Mouse (Mus musculus) cerebellum, adult 2 months (tissue): ENCODE results near the gene Sik2.

Experiments
- CTCF ChIP-seq: fragments of 200-500 bp; IDR thresholded peaks from 2 replicates; pipeline ENCODE4 v1.5.1; 2011; ENCODE audit warnings: low read depth, mild to moderate bottlenecking, control low read depth, low read length, moderate library complexity, borderline replicate concordance; ENCODE audit not compliant: insufficient read depth
- POLR2A ChIP-seq: fragments of 200-500 bp; IDR thresholded peaks from 2 replicates; pipeline ENCODE4 v1.6.1; 2011; ENCODE audit warnings: low read length, control low read depth, borderline replicate concordance; ENCODE audit not compliant: insufficient read depth

- TF ChIP-seq CTCF (no peak), POLR2A (no peak)
These were observed 143.1 kb downstream of the Sik2 start for GRCm38 (mm10) chr9:50865803-50866202.
